Mouse (Mus musculus) central nervous system, embryonic 18 days (tissue): ENCODE data around the gene Gpr161. TPM values are rescaled to one million over a fixed set of nuclear protein-coding genes. Genes with fewer than 3 reads are reported as not detected.

Experiments used
- polyA plus RNA-seq: library from polyadenylated mRNA; depleted of rRNA; stranded (reverse); fragments of >200 nt; gene quantifications from 2 replicates; pipeline ENCODE4 v1.2.3, GENCODE M21; 2012; rRNA removed

Gpr161 gene
- 29.7 and 31.1 TPM in 2 replicates for polyA plus RNA-seq

GRCm38 (mm10) chr1:165295489-165295888 is at the start of gene Gpr161:
TSS of gene Gpr161 (plus strand) at chr1:165295789.

Other genes with a start within 250 kb of the Gpr161 start
- 0.09 and 0.11 TPM in 2 replicates for gene Tbx19, start 135.0 kb upstream of the Gpr161 start, polyA plus RNA-seq
- 7.0 and 7.3 TPM in 2 replicates for gene Sft2d2, start 101.4 kb upstream of the Gpr161 start, polyA plus RNA-seq
- gene Tiprl, start 58.8 kb upstream of the Gpr161 start, polyA plus RNA-seq: 95.7 and 95.9 TPM in 2 replicates
- gene Dcaf6, start 164.7 kb downstream of the Gpr161 start, polyA plus RNA-seq: 40.6 and 41.2 TPM in 2 replicates
- gene Mpc2, start 164.8 kb downstream of the Gpr161 start, polyA plus RNA-seq: 104 and 118 TPM in 2 replicates
- gene Adcy10, start 189.4 kb downstream of the Gpr161 start, polyA plus RNA-seq: 0.03 and 0.10 TPM in 2 replicates